Mouse (Mus musculus) macrophage (primary cell): ENCODE measurements at regions not wholly inside any gene's neighbourhood (a gene's known extent, or its start where the extent isn't known, plus 50 kb on each side); places are given as distances from the start of the nearest gene placed in this dataset.

Experiments used
- H3K27ac ChIP-seq: fragments of 350-480 bp; formaldehyde crosslinking; 2 replicates; pipeline ENCODE4 v1.9.0; 2021
- H3K36me3 ChIP-seq: fragments of 350-480 bp; formaldehyde crosslinking; 2 replicates; pipeline ENCODE4 v1.9.0; 2021; ENCODE audit errors: inconsistent target
- H3K4me3 ChIP-seq: fragments of 350-480 bp; formaldehyde crosslinking; 2 replicates; pipeline ENCODE4 v1.9.0; 2021; ENCODE audit errors: inconsistent target
- H3K79me2 ChIP-seq: fragments of 350-480 bp; formaldehyde crosslinking; 2 replicates; pipeline ENCODE4 v1.9.0; 2021; ENCODE audit errors: inconsistent target
- WGBS: methylation state at CpG from one replicate; pipeline ENCODE4 v1.1.7; 2026; ENCODE audit warnings: inconsistent platforms; ENCODE audit not compliant: missing documents; 5-methylcytosine and 5-hydroxymethylcytosine counted together

DNA sequence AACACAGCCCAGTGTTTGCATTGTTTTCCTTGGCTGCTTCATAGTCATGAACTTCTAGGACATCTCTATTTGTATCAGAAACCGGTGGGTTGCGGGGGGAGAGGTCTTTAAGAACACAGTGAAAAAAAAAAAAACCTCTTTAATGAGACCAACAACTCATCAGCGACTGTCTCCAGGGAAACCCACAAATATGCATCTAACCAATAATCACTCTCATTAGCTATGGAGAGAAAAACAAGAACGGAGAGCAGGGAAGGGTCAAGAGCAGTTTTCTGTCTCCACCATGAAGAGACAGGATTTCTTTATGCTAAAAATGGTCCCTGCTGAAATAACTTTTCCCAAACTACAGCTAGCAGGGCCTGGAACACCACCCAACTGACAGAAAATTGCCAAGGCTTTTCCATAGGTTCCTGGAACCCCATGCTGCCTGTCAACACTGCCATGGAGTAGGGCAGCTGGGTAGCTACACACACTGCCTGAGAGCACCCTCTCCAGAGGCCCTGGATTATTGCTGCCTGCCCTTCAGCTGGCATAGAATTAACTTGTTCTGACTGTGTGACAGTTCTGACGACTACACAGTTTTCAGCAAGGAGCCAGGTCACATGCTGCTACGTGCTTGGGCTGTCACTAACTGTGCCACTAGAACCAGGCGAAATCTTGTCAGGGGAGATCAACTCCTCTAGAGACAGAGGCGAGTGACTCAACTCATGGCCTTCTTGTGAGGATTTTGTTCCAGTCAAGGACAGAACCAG, 201.9 kb downstream of the Psat1 start:
- Histone ChIP-seq H3K4me3 (no peak overlapping the region), H3K36me3 (no peaks in the 10 kb centered on the region), H3K27ac (no peak overlapping the region), H3K79me2 (no peaks in the 10 kb centered on the region)
- 87% methylated on average over 8 of the region's 8 CpGs for WGBS

DNA sequence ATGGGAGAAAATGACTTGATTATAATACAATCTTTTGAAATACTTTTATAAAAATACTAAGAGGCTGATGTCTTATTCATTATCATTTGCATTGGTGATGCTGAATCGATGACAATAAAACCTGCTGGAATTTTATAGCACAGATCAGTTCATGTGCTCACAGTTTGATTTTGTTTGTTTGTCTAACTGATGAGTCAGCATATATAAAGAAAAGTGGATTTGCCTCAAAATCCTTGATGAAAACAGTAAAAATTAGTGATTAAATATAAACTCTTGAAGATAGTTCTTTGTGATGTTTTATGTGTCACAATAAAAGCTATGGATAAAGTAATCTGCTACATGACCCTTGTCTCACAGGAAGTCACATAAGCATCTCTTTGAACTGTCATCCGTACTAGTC, 210.9 kb downstream of the Psat1 start:
- Histone ChIP-seq H3K79me2 (no peaks in the 10 kb centered on the region), H3K36me3 (no peaks in the 10 kb centered on the region), H3K27ac (no peak overlapping the region), H3K4me3 (no peak overlapping the region)
- 89% methylated on average over 2 of the region's 2 CpGs for WGBS

DNA sequence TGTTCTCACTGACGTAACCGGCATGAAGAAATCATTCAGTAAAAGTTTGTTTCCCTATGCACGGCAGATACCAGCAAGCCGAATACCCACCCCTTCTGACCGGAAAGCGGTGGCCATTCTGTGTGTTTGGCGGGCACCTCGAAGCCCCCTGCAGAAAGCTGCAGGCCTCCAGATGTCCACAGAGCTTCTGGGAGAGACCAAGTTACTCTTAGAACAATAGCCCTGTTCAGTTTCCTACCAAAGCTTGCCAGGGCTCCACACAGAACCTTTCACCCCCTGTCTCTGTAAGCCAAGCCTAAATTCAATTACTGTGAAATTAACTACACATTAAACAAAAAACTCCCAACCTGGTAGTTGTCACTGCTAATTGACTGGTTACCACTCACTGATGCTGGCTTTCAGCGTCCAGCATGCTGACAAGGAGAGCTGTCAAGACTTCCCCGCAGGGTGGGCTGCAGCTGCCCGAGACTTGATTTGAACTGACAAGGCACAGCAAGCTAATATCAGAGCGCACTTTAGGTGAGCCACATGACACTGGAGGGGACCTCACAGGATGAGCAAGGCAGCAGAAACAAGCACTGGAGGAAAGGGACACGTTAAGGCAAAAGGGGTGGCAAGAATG, 220.2 kb downstream of the Psat1 start:
- no peak overlapping the region for H3K4me3 ChIP-seq
- no peaks in the 10 kb centered on the region for H3K79me2 ChIP-seq
- 91% methylated on average over 13 of the region's 13 CpGs for WGBS
- H3K27ac ChIP-seq = no peak overlapping the region
- H3K36me3 ChIP-seq = no peaks in the 10 kb centered on the region

DNA sequence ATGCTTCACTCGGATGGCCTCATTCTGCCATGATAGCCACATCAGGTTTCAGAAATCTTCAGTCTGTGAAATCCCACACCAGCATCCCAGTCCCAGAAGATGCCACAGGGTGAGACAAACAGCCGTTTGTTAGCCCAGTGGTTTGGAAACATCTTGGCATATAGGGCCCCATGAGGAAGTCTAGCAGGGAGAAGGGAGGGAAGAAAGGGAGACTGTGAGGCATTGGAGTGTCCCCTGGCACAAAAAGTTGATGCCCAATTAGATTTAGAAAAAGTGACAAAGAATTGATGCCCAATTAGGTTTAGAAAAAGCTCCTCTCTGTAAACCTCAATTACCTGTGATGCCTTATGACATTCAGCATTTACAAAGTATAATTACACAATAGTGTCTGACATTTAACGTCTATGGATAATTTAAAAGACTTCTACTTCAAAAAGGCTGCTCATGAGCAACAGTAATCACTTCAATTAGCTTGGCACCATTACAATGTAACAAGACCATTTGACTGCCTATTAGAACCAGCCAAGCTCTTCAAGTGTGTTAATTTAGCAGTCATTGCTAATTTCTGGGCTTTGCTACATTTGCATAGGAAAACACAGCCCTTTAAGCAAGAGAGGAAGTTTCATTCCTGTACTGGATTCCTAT, 254.6 kb downstream of the Psat1 start:
- no peaks in the 10 kb centered on the region for H3K36me3 ChIP-seq
- no peaks in the 10 kb centered on the region for H3K79me2 ChIP-seq
- 92% methylated on average over 3 of the region's 3 CpGs for WGBS
- H3K4me3 ChIP-seq = no peak overlapping the region
- no peak overlapping the region for H3K27ac ChIP-seq

DNA sequence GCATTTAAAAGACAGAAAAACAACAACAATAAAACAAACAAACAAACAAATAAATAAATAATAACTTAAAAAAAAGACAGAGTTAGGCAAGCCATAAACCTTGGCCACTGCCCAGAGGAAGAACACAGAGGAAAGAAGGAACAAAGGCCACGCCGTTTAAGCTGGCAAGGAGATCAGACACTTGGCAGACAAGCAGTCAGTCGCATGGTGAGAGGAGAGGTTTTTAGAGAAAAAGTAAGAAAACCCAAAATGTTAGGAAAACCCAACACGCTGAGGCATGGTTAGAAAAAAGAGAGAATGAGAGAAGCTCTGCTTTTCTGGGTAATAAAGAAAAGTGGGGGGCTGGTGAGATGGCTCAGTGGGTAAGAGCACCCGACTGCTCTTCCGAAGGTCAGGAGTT, 277.1 kb downstream of the Psat1 start:
- Histone ChIP-seq H3K36me3 (no peaks in the 10 kb centered on the region), H3K79me2 (no peaks in the 10 kb centered on the region), H3K27ac (no peak overlapping the region), H3K4me3 (no peak overlapping the region)
- 83% methylated on average over 4 of the region's 6 CpGs for WGBS

DNA sequence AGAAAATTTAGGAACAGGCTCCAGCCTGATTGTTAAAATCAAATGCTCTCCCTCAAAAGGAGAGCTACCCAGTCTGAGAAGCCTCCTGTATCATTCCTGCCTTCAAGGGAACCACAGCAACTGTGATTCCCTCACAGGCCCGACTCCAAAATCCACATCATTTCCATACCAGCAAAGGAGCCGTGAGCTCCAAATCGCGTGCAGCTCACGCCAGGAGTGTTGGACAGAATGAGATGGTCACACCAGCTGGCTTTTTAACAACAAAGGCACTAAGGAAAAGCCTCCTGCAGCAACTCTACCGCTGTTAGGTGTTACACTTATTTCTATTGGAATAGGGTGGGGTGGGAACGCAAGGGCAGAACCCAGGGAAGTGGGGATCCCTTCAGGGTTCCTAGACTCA, 277.6 kb downstream of the Psat1 start:
- Histone ChIP-seq H3K4me3 (no peak overlapping the region), H3K36me3 (no peaks in the 10 kb centered on the region), H3K27ac (no peak overlapping the region), H3K79me2 (no peaks in the 10 kb centered on the region)
- 88% methylated on average over 7 of the region's 7 CpGs for WGBS

DNA sequence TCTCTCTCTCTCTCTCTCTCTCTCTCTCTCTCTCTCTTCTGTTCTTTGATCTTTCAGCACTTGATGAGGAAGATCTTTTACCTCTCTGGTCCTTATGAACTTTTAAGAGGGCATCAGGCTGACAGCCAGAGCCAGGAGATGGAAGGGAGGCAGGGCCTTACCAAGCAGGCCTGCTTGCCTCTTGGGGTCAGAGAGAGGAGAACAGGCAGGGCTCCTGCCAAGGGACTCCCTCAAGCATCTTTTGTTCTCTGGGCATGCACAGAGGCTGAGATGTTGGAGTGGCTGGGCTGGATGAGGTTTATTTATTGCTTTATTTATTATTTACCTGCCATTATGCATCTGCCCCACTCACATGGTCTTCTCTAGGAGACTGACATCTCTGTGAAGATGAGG, 278.5 kb downstream of the Psat1 start:
- Histone ChIP-seq H3K79me2 (no peaks in the 10 kb centered on the region), H3K4me3 (no peak overlapping the region), H3K36me3 (no peaks in the 10 kb centered on the region), H3K27ac (no peak overlapping the region)

DNA sequence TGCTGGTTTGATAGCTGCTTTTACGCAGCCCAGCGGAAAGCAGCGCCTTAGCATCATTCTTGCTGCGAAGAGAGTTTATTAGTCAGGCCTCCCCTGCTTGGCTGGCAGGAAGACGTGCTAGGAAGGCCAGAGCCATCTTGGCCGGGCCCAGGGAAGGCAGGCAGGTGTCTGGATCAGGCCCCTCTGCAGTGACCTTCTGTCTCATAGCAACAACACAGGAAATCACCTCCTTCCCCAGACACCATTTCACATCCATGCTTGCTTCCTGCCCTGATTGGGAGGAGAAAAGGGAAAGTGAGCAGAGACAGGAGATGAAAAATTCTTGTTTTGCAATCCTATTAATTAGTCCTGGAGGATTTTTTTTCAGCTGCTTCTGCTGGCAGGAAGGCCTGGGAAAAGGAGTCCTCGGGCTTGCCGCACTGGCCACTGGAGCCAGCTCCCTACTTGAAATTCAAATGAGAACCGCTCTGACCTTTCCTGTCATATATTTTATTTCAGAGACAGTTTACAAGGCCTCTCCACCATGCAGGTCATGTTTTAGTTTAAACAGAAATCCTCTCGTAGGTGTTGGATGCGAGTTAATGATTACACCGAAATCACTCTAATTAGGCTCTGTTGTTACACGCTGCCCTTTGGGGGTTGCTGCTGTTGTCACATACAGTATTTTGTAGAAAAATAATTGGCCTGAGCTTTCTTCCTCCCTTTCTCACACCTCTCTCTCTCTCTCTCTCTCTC, 279.1 kb downstream of the Psat1 start:
- 88% methylated on average over 12 of the region's 13 CpGs for WGBS
- no peaks in the 10 kb centered on the region for H3K79me2 ChIP-seq
- no peak overlapping the region for H3K4me3 ChIP-seq
- H3K27ac ChIP-seq = no peak overlapping the region
- H3K36me3 ChIP-seq = no peaks in the 10 kb centered on the region

DNA sequence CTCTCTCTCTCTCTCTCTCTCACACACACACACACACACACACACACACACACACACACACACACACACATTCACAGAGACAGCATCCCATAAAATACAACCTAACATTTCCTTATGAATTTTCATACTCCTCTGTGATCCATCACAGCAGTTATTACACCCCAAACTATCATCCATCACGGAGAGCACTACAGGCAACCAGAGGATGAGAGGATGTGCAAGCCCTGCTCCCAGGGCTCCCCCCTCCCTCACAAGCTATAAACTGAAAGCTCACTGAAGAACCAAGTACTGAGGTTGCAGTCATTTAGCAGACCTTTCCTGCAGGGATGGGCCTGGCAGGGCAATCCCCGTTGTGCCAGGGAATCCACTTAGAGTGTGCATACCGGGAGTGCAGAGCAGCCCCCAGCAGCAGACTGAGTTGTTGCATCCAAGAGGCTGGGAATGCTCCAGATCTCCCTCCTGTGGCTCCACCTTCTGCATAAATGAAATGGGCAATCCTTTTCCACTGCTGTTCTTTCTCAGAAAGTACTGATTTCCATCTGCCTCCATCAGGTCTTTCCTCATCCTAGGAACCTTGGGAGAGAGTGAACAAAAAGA, 283.4 kb downstream of the Psat1 start:
- Histone ChIP-seq H3K79me2 (no peaks in the 10 kb centered on the region), H3K36me3 (no peaks in the 10 kb centered on the region), H3K27ac (no peak overlapping the region), H3K4me3 (no peak overlapping the region)
- 55% methylated on average over 3 of the region's 3 CpGs for WGBS

DNA sequence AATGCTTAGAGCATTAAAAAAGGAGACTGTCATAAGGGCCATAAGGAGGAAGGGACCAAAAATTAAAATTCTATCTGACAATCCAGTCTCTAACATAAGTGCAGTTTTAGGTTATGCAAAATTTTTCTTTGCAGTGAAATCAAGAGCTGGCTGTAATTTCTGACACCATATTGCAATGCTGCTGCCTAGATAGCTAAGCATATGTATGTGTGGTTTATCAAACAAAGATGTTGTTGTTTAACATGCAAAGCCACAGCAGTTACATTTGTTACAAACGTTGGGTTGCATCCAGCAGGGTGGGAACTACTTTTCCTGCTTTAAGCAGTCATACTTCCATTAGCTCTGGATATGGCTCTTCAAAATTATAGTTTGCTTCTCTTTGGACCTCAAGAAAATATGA, 288.5 kb downstream of the Psat1 start:
- 65% methylated on average over 1 of the region's 1 CpGs for WGBS
- no peaks in the 10 kb centered on the region for H3K79me2 ChIP-seq
- no peaks in the 10 kb centered on the region for H3K36me3 ChIP-seq
- H3K4me3 ChIP-seq = no peak overlapping the region
- no peak overlapping the region for H3K27ac ChIP-seq

DNA sequence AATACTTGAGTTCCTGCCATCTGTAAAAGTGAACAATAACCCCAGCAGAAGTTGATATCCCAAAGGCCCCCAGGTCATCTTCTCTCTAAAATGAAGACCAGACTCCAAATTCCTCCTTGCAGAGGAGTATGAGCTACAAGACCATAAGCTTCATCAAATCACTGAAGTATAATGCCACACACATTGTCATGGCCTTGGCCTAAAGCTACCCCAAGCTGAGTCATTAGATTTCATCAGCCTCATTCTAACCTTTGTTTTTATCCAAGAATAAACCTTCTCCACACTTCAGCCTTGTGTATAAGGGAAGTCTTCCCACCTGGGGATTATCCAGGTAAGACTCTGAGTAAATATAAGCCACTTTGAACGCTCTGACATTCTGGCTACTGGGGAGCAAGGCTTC, 289.3 kb downstream of the Psat1 start:
- Histone ChIP-seq H3K27ac (no peak overlapping the region), H3K79me2 (no peaks in the 10 kb centered on the region), H3K4me3 (no peak overlapping the region), H3K36me3 (no peaks in the 10 kb centered on the region)
- WGBS = 82% methylated on average over 1 of the region's 1 CpGs

DNA sequence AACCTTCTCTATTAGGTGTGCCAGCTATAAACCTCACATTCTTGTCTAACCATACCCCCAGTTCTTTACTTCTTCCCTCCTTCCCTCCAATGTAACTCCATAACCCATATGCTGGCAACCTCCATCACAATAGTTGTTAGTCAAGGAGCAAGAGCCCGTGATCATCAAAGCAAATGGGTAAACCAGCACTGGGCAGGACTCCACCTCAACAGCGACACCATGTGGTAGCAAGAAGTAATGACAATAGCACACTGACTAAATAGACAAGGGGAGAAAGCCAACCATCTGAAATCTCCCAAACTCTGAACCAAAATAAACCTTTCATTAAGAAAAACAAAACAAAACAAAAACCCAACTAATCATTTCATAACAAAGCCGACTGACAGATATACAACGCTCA, 297.8 kb downstream of the Psat1 start:
- 23% methylated on average over 4 of the region's 4 CpGs for WGBS
- Histone ChIP-seq H3K27ac (no peak overlapping the region), H3K4me3 (no peak overlapping the region)

DNA sequence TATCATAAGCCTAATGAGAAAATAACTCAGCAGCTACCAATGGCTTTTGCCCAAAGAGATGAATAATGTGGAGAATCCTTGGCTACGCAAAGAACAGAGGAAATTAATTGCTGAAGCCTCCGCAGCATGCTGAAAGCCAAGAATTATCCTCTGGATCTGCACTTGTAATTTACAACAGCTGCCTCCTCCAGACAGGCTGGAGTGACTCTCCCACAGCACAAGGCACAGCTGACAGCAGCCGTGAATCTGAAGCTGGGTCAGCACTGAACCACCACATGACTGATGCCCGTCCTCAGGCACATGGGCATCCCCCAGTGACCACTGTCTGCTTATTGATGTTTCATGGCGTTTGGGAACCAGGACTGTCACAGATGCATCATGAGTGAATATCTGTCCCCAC, 299.8 kb downstream of the Psat1 start:
- no peaks in the 10 kb centered on the region for H3K79me2 ChIP-seq
- no peak overlapping the region for H3K4me3 ChIP-seq
- no peaks in the 10 kb centered on the region for H3K36me3 ChIP-seq
- no peak overlapping the region for H3K27ac ChIP-seq
- 94% methylated on average over 5 of the region's 5 CpGs for WGBS

More for the DNA sequence above, 297.8 kb downstream of the Psat1 start:
- H3K36me3 ChIP-seq = no peaks in the 10 kb centered on the region
- H3K79me2 ChIP-seq = no peaks in the 10 kb centered on the region

DNA sequence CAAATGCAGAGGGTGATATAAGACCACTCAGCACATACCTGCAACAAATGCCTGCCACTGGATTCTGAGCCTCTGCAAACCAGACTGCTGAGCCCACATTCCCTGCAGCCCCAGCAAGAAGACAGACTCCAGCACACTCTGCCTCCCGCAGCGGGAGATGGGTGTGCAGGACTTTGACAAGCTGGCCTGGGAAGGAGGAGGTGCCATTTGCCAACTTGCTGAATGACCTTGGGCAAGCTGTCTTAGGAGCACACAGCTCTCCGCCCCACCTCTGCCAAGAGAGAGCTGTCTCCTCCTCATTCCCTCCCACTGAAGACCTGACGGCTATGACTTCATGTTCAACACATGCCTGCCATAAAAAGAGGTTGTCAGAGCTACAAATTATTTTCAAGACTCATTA, 302.4 kb downstream of the Psat1 start:
- no peak overlapping the region for H3K4me3 ChIP-seq
- WGBS = 93% methylated on average over 4 of the region's 4 CpGs
- H3K79me2 ChIP-seq = no peaks in the 10 kb centered on the region
- no peaks in the 10 kb centered on the region for H3K36me3 ChIP-seq
- no peak overlapping the region for H3K27ac ChIP-seq
